Mouse (Mus musculus) intestine, embryonic 14.5 days (tissue): ENCODE results near the gene Triap1. TPM values are rescaled to one million over a fixed set of nuclear protein-coding genes. Genes with fewer than 3 reads are reported as not detected.

Experiments
- polyA plus RNA-seq: library from polyadenylated mRNA; unstranded; fragments of >200 nt; fragmentation: Nextera tagmentation; extraction: Ambion mirVana; gene quantifications from 2 replicates; pipeline ENCODE4 v1.2.1, GENCODE M21; 2014

Triap1 gene
- polyA plus RNA-seq, 1 experiment from 2014 or later: 59.8 TPM

Other genes with a start within 250 kb of the Triap1 start
- 42.4 and 46.5 TPM in 2 replicates for gene Gm10401, start 242.9 kb upstream of the Triap1 start, polyA plus RNA-seq
- gene Acads, start 221.9 kb upstream of the Triap1 start, polyA plus RNA-seq: 53.3 and 57.3 TPM in 2 replicates
- gene Unc119b, start 206.2 kb upstream of the Triap1 start, polyA plus RNA-seq: 30.6 and 31.0 TPM in 2 replicates
- 70.5 and 71.6 TPM in 2 replicates for gene Mlec, start 183.0 kb upstream of the Triap1 start, polyA plus RNA-seq
- 1.2 and 1.3 TPM in 2 replicates for gene Cabp1, start 146.8 kb upstream of the Triap1 start, polyA plus RNA-seq
- 134 and 140 TPM in 2 replicates for gene Pop5, start 105.4 kb upstream of the Triap1 start, polyA plus RNA-seq
- gene Rnf10, start 68.3 kb upstream of the Triap1 start, polyA plus RNA-seq: 67.5 and 69.6 TPM in 2 replicates
- 54.4 and 57.6 TPM in 2 replicates for gene Coq5, start 61.6 kb upstream of the Triap1 start, polyA plus RNA-seq
- 1,564 and 1,605 TPM in 2 replicates for gene Dynll1, start 40.2 kb upstream of the Triap1 start, polyA plus RNA-seq
- gene Srsf9, start 14.0 kb upstream of the Triap1 start, polyA plus RNA-seq: 226 and 231 TPM in 2 replicates
- 33.7 and 40.2 TPM in 2 replicates for gene Gatc, start within 50 bp of the Triap1 start, polyA plus RNA-seq
- gene Cox6a1, start 7.8 kb downstream of the Triap1 start, polyA plus RNA-seq: 1,031 and 1,178 TPM in 2 replicates
- gene Msi1, start 88.4 kb downstream of the Triap1 start, polyA plus RNA-seq: 16.0 and 16.5 TPM in 2 replicates
- gene Pla2g1b, start 125.0 kb downstream of the Triap1 start, polyA plus RNA-seq: 5.0 and 6.3 TPM in 2 replicates
- gene Sirt4, start 143.5 kb downstream of the Triap1 start, polyA plus RNA-seq: 15.2 and 21.5 TPM in 2 replicates
- gene Pxn, start 165.5 kb downstream of the Triap1 start, polyA plus RNA-seq: 16.8 and 19.3 TPM in 2 replicates
- gene Rplp0, start 218.2 kb downstream of the Triap1 start, polyA plus RNA-seq: 2,116 and 2,150 TPM in 2 replicates
- gene Gcn1l1, start 224.0 kb downstream of the Triap1 start, polyA plus RNA-seq: 43.6 and 44.8 TPM in 2 replicates